Comparison of ENCODE assay signal across 8 mouse cellular contexts in genomic region chr3:60516054-60516674, GRCm38 (mm10). TPM values are rescaled to one million over a fixed set of nuclear protein-coding genes. Genes with fewer than 3 reads are reported as not detected.
A peak's percentile ranks its signal among the peaks of the same experiment; 100 is the strongest.
DNase-seq lines count a peak whose midpoint lies in the region; ATAC-seq and TF ChIP-seq lines count a peak whose summit lies in the region.

No protein-coding gene starts in this region.

- no peak overlapping the region for H3K4me2 ChIP-seq in hindbrain, embryonic 16.5 days (ENCODE audit: low read length)
- no peak overlapping the region for H3K4me2 ChIP-seq in hindbrain, embryonic 12.5 days (replicated peaks)
- peak overlapping the region; percentile 31 for H3K4me2 ChIP-seq in heart, embryonic 15.5 days
- peak overlapping the region; percentile 53 for H3K4me2 ChIP-seq in myocyte (ENCODE audit: low read depth)

- TF ChIP-seq CTCF in G1E (IDR thresholded peaks at IDR 0.05; ENCODE audit: low read depth, low read length): no peak

- no peak for TF ChIP-seq POLR2A in myocyte (IDR thresholded peaks at IDR 0.05; ENCODE audit: insufficient read length, low read depth)

- no peaks in the 10 kb centered on the region for H3K9me3 ChIP-seq in hindbrain, embryonic 16.5 days (ENCODE audit: control insufficient read depth, low read length)
- no peaks in the 10 kb centered on the region for H3K9me3 ChIP-seq in hindbrain, embryonic 12.5 days (replicated peaks)
- H3K9me3 ChIP-seq in G1E (replicated peaks): no peaks in the 10 kb centered on the region
- H3K9me3 ChIP-seq in heart, embryonic 15.5 days (replicated peaks): no peaks in the 10 kb centered on the region

- DNase-seq in G1E (ENCODE audit: low spot score): no peak
- DNase-seq in embryo, embryonic 10 days (ENCODE audit: low spot score): peak; percentile 69
- DNase-seq in layer of hippocampus, postnatal 36 days: peak; percentile 28 to 37
- peak; percentile 92 for DNase-seq in thymus, postnatal 14 days

- H3K27ac ChIP-seq in hindbrain, embryonic 16.5 days (ENCODE audit: low read depth, low read length): no peak overlapping the region
- no peak overlapping the region for H3K27ac ChIP-seq in hindbrain, embryonic 12.5 days
- peak overlapping the region; percentile 76 for H3K27ac ChIP-seq in heart, embryonic 15.5 days

- ATAC-seq in hindbrain, embryonic 16.5 days: peak; percentile 50
- ATAC-seq in hindbrain, embryonic 12.5 days (ENCODE audit: low FRiP score): no peak
- ATAC-seq in G1E (ENCODE audit: extremely low read depth, insufficient number of reproducible peaks, low FRiP score, poor library complexity, severe bottlenecking): peak; percentile 61
- ATAC-seq in heart, embryonic 15.5 days (replicated peaks; ENCODE audit: insufficient number of reproducible peaks, insufficient read depth, low FRiP score, low read depth): no peak; the same call in 1 of the 2 replicates

- 40% methylated on average over 12 of the region's 12 CpGs for WGBS in hindbrain, embryonic 16.5 days
- 42% methylated on average over 12 of the region's 12 CpGs for WGBS in hindbrain, embryonic 12.5 days
- WGBS in heart, embryonic 15.5 days: 31% methylated on average over 12 of the region's 12 CpGs

- peaks cover 100% of the 10 kb centered on the region for H3K79me2 ChIP-seq in myocyte (ENCODE audit: control insufficient read depth, insufficient read depth)

- H3K4me3 ChIP-seq in hindbrain, embryonic 16.5 days (ENCODE audit: low read length): no peak overlapping the region
- no peak overlapping the region for H3K4me3 ChIP-seq in hindbrain, embryonic 12.5 days
- H3K4me3 ChIP-seq in G1E (ENCODE audit: low read depth, low read length) (peak overlapping the region; percentile 65; the same call in 1 of the 2 replicates), myocyte (no peak overlapping the region)
- H3K4me3 ChIP-seq in heart, embryonic 15.5 days: no peak overlapping the region

- H3K4me1 ChIP-seq in hindbrain, embryonic 16.5 days (ENCODE audit: control insufficient read depth, insufficient read depth, low read depth, low read length): no peaks in the 10 kb centered on the region
- peaks cover 5% of the 10 kb centered on the region for H3K4me1 ChIP-seq in hindbrain, embryonic 12.5 days
- H3K4me1 ChIP-seq in G1E (ENCODE audit: insufficient read depth, low read depth, low read length): peaks cover 65% of the 10 kb centered on the region
- H3K4me1 ChIP-seq in heart, embryonic 15.5 days (replicated peaks): peaks cover 38% of the 10 kb centered on the region

- no peak overlapping the region for H3K9ac ChIP-seq in hindbrain, embryonic 16.5 days (ENCODE audit: low read depth, low read length)
- no peak overlapping the region for H3K9ac ChIP-seq in hindbrain, embryonic 12.5 days
- H3K9ac ChIP-seq in heart, embryonic 15.5 days: no peak overlapping the region

- no peak overlapping the region for H3ac ChIP-seq in myocyte (ENCODE audit: control insufficient read depth, insufficient read length)

- H3K27me3 ChIP-seq in hindbrain, embryonic 16.5 days (replicated peaks; ENCODE audit: control insufficient read depth, insufficient read depth, low read length): no peaks in the 10 kb centered on the region
- H3K27me3 ChIP-seq in hindbrain, embryonic 12.5 days: no peaks in the 10 kb centered on the region
- no peaks in the 10 kb centered on the region for H3K27me3 ChIP-seq in G1E (ENCODE audit: insufficient read depth, low read length)
- no peaks in the 10 kb centered on the region for H3K27me3 ChIP-seq in heart, embryonic 15.5 days
- no peaks in the 10 kb centered on the region for H3K27me3 ChIP-seq in myocyte (ENCODE audit: control insufficient read depth, insufficient read depth, insufficient read length)

- H3K36me3 ChIP-seq in hindbrain, embryonic 16.5 days (ENCODE audit: control insufficient read depth, insufficient read depth, low read length): no peaks in the 10 kb centered on the region
- no peaks in the 10 kb centered on the region for H3K36me3 ChIP-seq in hindbrain, embryonic 12.5 days
- H3K36me3 ChIP-seq in G1E (replicated peaks) (peaks cover 41% of the 10 kb centered on the region), myocyte (ENCODE audit: control insufficient read depth, insufficient read depth) (no peaks in the 10 kb centered on the region)
- no peaks in the 10 kb centered on the region for H3K36me3 ChIP-seq in heart, embryonic 15.5 days

TF ChIP-seq in myocyte, 11 proteins besides CTCF, POLR2A, EP300 and RAD21:
- TF ChIP-seq TCF3 (IDR thresholded peaks at IDR 0.05; ENCODE audit: insufficient read length, low read depth): no peak
- peak; percentile 5 for TF ChIP-seq MAX (IDR thresholded peaks at IDR 0.05; ENCODE audit: low read depth)
- TF ChIP-seq USF1 (IDR thresholded peaks at IDR 0.05; ENCODE audit: low read depth): peak; percentile 4
- no peak for TF ChIP-seq REST (IDR thresholded peaks at IDR 0.05; ENCODE audit: insufficient read depth, insufficient read length)
- no peak for TF ChIP-seq MYOG (IDR thresholded peaks at IDR 0.05; ENCODE audit: control insufficient read depth in 1 of 3, insufficient read depth in 1 of 3, insufficient read length in 2 of 3, low read depth in 2 of 3)
- no peak for TF ChIP-seq MYOD1 (IDR thresholded peaks at IDR 0.05; ENCODE audit: control insufficient read depth in 1 of 3, insufficient read length in 2 of 3, low read depth in 2 of 3)

RNA-seq across cellular contexts. Expression of gene Mbnl1, which starts 43.5 kb away (rescaled TPM):
- 45.0 and 54.3 TPM in 2 replicates for polyA plus RNA-seq in hindbrain, embryonic 16.5 days (2015; fragmentation: Nextera tagmentation; extraction: Ambion mirVana)
- polyA plus RNA-seq in hindbrain, embryonic 12.5 days (2016; fragmentation: Nextera tagmentation; extraction: Ambion mirVana): 46.9 and 56.2 TPM in 2 replicates
- 879 and 928 TPM in 2 replicates for total RNA-seq in G1E (2014; fragmentation: Nextera tagmentation)
- 680 and 689 TPM in 2 replicates for total RNA-seq in G1E (2017)
- polyA plus RNA-seq in G1E (2012): 115 and 131 TPM in 2 replicates
- polyA plus RNA-seq in heart, embryonic 15.5 days (2015; fragmentation: Nextera tagmentation; extraction: Ambion mirVana): 72.9 and 82.7 TPM in 2 replicates
- total RNA-seq in layer of hippocampus, postnatal 36 days (2021): 100 to 1,000 TPM; 126 to 129 TPM
- 24.7 TPM for polyA plus RNA-seq in myocyte (2012; fragmentation: generic; extraction: Trizol)

Comparison
In these comparisons a context has a peak if more than half of its experiments do, and no peak if none do; other contexts are left out.
1. ATAC-seq: peak in hindbrain, embryonic 16.5 days (single experiment) and G1E (single experiment); none in hindbrain, embryonic 12.5 days (single experiment) and heart, embryonic 15.5 days (single experiment).
2. H3K4me2 ChIP-seq: peak in heart, embryonic 15.5 days (single experiment) and myocyte (single experiment); none in hindbrain, embryonic 16.5 days (single experiment) and hindbrain, embryonic 12.5 days (single experiment).